Mouse (Mus musculus) liver, postnatal 0 days (tissue): ENCODE results near the gene Inpp5d.

ENCODE experiments used
- CTCF ChIP-seq: sonication (generic); IDR thresholded peaks from 2 replicates; pipeline ENCODE4 v1.5.1; 2016; ENCODE audit warnings: antibody characterized with exemption, low read depth
- EP300 ChIP-seq: IDR thresholded peaks from 2 replicates; pipeline ENCODE4 v1.6.1; 2016; ENCODE audit warnings: antibody characterized with exemption, low read depth, mild to moderate bottlenecking

GRCm38 (mm10) chr1:87574353-87574752, 45.8 kb upstream of the Inpp5d start:
- TF ChIP-seq CTCF (no peak), EP300 (no peak)
